Mouse (Mus musculus) gastrocnemius, adult 2 months (tissue): ENCODE measurements around the gene Pvr. TPM values are rescaled to one million over a fixed set of nuclear protein-coding genes. Genes with fewer than 3 reads are reported as not detected.

Experiments
- DNase-seq: peaks from one replicate; pipeline ENCODE4 v3.0.0; 2022
- H3K27ac ChIP-seq: fragments of 200-600 bp; 2 replicates; pipeline ENCODE4 v1.8.1; 2022; ENCODE audit warnings: mild to moderate bottlenecking
- H3K4me3 ChIP-seq: fragments of 200-600 bp; 2 replicates; pipeline ENCODE4 v1.8.1; 2022; ENCODE audit warnings: mild to moderate bottlenecking, moderate library complexity
- CTCF ChIP-seq: fragments of 200-600 bp; IDR thresholded peaks from 2 replicates; pipeline ENCODE4 v1.8.1; 2022; ENCODE audit warnings: antibody characterized with exemption, mild to moderate bottlenecking, moderate library complexity
- intact Hi-C: fragments of 180-260 bp; cut with DNase I; formaldehyde crosslinking; loops from one replicate; pipeline ENCODE4 v1.15.1; 2025
- long read RNA-seq, 2 experiments: library from polyadenylated mRNA; stranded (forward); transcript quantifications; one replicate each; pipeline ENCODE4 v2.0.0; 2021
- total RNA-seq, 2 experiments: library from RNA; stranded (reverse); gene quantifications; 2 replicates each; pipeline ENCODE4 v1.2.3; 2021

The Pvr gene
- total RNA-seq, result 1 to 10 TPM; 5.9 to 6.3 TPM
- long read RNA-seq, experiment 1, result 0 reads
- long read RNA-seq, experiment 2, partial matches to known transcripts, result 0 of 4 reads
- long read RNA-seq, experiment 2, other reads (novel, unspliced or antisense), result 0 of 4 reads

GRCm38 (mm10) chr7:19920506-19921261, at the start of gene Pvr:
Gene Pvr (minus strand): TSS chr7:19921160.
- TF ChIP-seq CTCF, result peak; percentile 36
- DNase-seq, result peak; percentile 82
- Histone ChIP-seq H3K4me3 (peak within 1 kb of the TSS; percentile 85), H3K27ac (peak within 1 kb of the TSS; percentile 91)
- intact Hi-C loops, result no loop called here

GRCm38 (mm10) chr7:19970196-19970595, 49.2 kb upstream of the Pvr start:
- H3K4me3 ChIP-seq, result no peak overlapping the region
- TF ChIP-seq CTCF, result no peak

GRCm38 (mm10) chr7:19969541-19970090, 48.7 kb upstream of the Pvr start:
- no peak for TF ChIP-seq CTCF
- H3K4me3 ChIP-seq, result no peak overlapping the region
- intact Hi-C loops, result no loop called here
- H3K27ac ChIP-seq, result no peak overlapping the region
- no peak for DNase-seq

More at GRCm38 (mm10) chr7:19970196-19970595, 49.2 kb upstream of the Pvr start:
- no peak for DNase-seq
- intact Hi-C loops, result no loop called here
- no peak overlapping the region for H3K27ac ChIP-seq

DNA sequence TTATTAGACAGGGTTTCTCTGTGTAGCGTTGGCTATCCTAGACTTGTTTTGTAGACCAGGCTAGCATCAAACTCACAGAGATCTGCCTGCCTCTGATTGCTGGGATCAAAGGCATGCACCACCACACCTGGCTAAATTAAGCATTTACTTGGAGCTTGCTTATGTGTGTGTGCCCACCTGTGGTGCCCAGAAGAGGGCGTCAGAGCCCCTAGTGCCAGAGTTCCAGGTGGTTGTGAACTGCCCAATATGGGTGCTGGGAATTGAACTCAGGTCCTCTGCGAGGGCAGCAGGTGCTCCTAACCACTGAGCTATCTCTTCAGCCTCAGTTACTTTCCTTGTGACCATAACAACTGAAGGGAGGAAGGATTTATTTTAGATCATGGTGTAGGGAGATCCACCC, 48.1 kb upstream of the Pvr start:
- Histone ChIP-seq H3K27ac (no peak overlapping the region), H3K4me3 (no peak overlapping the region)
- no peak for DNase-seq
- intact Hi-C loops, result no loop called here
- TF ChIP-seq CTCF, result no peak

DNA sequence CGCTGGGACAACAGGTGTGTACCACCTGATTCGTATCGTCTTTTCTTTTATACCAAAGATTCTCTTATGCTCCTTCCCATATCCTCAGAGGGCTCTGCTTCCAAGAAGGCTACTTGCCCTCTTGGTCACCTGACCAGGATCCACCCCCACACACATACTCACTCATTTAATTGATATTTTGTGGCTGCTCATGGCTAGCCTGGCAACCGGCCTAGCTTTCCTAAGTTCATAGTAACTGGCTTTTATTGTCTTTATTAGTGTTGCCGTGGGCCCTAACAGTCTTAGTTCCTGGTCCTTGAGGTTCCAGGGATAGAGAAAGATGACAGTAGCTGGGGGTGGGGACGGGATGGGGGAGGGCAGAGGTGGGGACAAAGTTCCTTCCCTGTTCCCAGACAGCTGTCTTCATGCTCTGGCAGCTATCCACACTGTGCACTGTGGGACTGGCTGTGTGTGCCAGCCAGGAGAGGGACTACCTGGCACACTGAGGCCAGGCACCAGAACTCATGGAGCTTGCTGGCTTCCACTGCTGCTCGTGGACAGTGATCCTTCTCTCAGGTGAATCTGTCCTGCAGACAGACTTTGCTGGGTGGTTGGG, 44.1 kb upstream of the Pvr start, which contains the start of gene Ceacam20:
TSS of gene Ceacam20 (plus strand) at position 428 of the 595 bp plus-strand sequence.
- DNase-seq, result no peak
- Histone ChIP-seq H3K4me3 (no peak within 1 kb of the TSS), H3K27ac (no peak within 1 kb of the TSS)
- TF ChIP-seq CTCF, result no peak
- intact Hi-C loops, result no loop called here

GRCm38 (mm10) chr7:19962423-19962822, 41.5 kb upstream of the Pvr start:
- Histone ChIP-seq H3K4me3 (no peak overlapping the region), H3K27ac (no peak overlapping the region)
- intact Hi-C loops, result no loop called here
- no peak for TF ChIP-seq CTCF
- DNase-seq, result no peak

DNA sequence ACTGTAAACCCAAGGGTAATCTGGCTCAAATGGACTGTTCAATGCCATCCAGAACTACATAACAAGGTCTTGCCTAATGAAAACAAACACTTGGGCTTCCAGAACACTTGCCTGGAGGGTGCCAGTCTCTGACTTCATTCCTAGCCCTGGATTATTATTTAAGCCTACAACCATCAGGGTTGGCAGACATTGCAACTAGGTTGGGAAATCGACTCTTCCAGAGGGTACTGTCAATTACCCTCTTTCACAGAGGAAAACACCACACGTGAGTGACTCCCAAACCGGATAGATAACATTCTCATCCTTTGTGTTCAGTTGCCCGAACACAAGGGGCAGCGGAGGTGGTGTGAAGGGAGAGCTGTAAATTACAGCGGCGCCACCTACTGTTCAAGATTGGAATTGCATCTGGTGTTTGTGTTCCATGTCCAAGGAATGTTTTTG, 35.4 kb upstream of the Pvr start:
- TF ChIP-seq CTCF, result peak; percentile 85
- no peak overlapping the region for H3K4me3 ChIP-seq
- peak; percentile 87 for DNase-seq
- H3K27ac ChIP-seq, result no peak overlapping the region
- intact Hi-C loops, result loop anchor here (1.0 kb wide), 1 partner anchor 46 kb away; no protein-coding TSS in a partner anchor

- intact Hi-C loops, result loop anchor here (1.0 kb wide), 1 partner anchor 46 kb away; no protein-coding TSS in a partner anchor
- TF ChIP-seq CTCF, result no peak
- no peak overlapping the region for H3K27ac ChIP-seq
- DNase-seq, result no peak
- no peak overlapping the region for H3K4me3 ChIP-seq
These were observed 34.9 kb upstream of the Pvr start for GRCm38 (mm10) chr7:19955861-19956260.

DNA sequence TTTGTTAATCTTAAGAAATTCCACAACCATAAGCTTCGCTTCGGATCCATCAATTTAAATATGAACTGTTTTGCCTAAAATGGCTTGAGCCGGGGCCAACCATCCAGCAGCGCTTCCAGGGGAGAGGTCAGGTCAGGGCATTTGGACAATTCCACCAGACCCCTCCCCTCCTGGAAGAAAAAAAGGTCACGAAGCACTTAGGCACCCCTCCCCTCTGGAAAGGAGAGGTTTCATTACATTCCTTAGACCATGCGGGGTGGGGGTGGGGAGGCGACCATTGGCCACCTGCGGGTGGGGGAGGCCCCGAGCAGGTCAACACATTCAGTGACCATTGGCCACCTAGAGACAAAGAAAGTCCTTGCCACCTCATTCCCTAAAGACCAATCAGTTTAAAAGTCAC, 32.1 kb upstream of the Pvr start:
- no peak overlapping the region for H3K27ac ChIP-seq
- intact Hi-C loops, result no loop called here
- TF ChIP-seq CTCF, result no peak
- DNase-seq, result no peak
- no peak overlapping the region for H3K4me3 ChIP-seq

DNA sequence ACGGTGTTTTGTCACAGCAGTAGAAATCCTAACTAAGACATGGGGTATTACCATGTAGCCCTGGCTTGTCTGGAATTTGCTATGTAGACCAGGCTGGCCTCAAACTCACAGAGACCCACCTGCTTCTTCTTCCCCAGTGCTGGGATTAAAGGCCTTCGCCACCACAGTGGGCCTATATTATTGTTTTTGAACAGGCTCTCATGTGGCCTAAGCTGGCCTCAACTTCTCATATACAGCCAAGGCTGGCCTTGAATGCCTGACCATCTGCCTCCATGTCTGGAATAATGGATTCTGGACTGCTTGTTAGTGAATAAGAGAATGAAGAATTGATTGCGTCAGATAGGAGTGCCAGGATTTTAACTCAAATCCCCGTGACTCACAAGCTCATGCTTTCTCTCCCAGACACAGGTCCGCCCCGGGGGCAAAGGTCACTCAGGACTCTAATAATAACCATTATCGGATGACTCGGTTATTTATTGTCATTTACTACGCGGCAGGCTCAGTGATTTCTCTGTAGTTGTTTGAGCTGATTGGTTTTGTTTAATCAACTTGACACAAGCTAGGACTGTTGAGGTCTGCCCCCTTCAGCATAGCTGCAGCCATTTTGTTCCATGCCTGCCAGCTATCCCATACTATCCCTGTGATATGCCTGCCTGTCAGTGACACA, 31.5 kb upstream of the Pvr start:
- H3K27ac ChIP-seq, result no peak overlapping the region
- TF ChIP-seq CTCF, result no peak
- H3K4me3 ChIP-seq, result no peak overlapping the region
- DNase-seq, result no peak
- intact Hi-C loops, result no loop called here

DNA sequence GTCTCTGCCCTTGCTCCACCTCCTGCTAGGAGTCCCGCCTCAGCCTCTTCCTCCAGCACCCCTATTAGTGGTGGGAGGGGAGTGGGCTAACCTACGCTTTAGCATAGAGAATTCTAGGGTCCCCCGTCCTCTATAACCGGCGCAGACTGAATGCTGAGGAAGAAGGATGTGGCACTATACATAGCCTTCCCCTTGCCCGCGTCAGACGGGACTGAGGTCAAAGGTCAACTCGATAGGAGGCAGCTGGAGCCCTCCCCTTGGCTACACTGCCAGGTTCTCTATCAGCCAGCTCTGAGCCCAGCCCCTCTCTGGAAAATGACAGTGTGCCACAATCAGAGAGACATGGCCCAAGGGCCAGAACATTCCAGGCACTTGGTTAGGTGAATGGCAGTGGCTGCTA, 29.6 kb upstream of the Pvr start, which contains the start of gene Igsf23:
TSS of gene Igsf23 (minus strand) at position 168 of the 400 bp plus-strand sequence.
- intact Hi-C loops, result no loop called here
- DNase-seq, result no peak
- no peak for TF ChIP-seq CTCF

GRCm38 (mm10) chr7:19949996-19950395, 29.0 kb upstream of the Pvr start:
- H3K27ac ChIP-seq, result no peak overlapping the region
- H3K4me3 ChIP-seq, result no peak overlapping the region
- intact Hi-C loops, result no loop called here
- no peak for TF ChIP-seq CTCF
- DNase-seq, result no peak

More for the DNA sequence above, 29.6 kb upstream of the Pvr start, which contains the start of gene Igsf23:
- Histone ChIP-seq H3K4me3 (no peak within 1 kb of the TSS), H3K27ac (no peak within 1 kb of the TSS)
